Mouse (Mus musculus): ENCODE results near the gene Tal1.

The Tal1 gene

DNA sequence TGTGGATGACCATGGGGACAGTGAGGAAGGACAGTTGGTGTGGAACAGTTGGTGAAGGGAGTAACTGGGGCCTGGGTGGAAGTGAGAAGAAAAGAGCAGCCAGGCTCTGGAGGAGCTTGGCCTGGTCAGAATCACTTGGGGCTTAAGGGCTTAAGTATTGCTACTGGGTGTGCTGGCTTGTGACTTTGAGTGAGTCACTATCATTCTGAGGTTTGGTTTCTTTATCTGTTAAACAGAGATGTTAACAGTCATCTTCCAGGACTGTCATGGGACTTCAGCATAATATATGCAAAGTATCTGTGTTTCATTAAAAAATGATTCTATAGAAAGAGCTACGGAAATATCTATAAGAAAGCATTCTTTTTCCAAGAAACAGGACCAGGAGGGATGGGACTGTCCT lies 18.6 kb downstream of the Tal1 start:
- no peak for DNase-seq

DNA sequence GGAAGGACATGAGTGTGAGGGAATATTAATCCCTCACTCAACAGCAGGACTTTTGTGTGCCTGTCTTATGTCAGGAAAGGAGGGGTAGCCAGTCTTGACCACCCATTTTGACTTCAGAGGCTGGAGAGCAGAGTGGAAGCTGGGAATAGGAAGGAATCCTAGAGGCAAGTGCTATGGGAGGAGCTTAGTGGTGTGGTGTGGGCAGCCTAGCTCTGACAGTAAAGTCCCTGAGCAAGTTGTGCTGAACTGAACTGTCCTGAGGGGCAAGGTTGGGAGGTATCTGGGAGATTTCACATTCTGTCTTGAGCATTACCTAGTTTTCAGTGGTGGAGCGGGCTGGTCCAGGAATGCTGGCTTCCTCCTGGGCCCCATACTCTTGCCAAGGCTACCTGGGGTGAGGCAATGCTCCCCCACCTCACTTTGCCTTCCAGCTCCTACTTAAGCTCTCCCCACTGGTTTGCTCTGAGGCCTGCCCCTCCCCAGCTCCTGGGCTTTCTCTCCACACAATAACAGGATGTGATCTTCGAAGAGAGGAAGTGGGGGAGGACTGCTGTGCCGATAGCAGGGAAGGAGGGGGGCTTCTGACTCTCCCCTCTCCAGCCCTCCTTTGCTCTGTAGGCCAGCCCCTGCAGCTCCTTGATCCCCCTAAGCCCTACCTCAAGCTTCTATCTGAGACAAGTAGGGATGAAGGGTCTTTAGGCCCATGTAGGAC lies 19.1 kb downstream of the Tal1 start:
- no peak for DNase-seq

DNA sequence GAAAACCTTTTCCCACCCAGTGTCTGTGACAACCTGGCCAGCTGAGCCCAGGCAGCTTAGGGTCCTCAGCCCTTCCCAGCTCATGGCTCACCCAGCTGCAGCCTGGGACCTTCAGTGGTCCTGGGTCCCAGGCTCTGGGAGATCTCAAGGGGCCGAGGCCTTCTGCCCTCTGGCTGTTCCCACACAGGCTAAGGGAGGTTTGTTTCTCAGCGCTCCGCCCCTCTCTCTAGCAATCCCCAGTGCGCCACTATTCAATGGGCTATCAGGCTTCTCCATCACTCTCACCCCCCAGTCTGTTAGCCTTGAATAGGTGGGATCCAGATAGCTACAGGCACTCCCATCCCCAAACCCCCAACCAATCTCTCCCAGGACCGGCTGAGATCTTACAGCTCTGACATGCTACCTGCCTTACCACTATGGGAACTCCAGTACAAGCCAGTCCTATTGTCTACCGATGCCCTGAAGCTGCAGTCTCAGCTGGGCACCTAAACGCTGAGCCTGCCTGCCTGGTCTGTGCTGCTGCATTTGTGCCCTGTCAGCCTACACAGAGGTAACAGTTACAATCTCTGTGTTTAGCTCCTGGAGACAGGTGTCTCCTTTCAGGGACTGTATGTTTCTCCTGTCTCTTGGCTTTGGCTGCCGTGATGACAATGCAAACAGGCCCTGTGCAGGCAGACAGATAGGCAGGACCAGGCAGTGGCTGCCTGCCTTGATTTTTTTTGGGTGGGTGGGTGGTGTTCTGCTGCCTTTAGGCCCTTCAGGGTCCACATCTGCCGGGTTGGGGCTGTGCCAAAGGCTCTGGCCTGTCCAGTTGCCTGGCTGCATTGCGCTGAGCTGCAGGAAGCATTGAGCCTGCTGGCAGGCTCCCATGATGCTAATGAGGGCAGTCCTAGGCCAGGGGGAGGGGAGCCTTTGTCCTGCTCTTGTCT lies 22.9 kb downstream of the Tal1 start:
- peak in 1 of 2 experiments; percentile 40 for DNase-seq

DNA sequence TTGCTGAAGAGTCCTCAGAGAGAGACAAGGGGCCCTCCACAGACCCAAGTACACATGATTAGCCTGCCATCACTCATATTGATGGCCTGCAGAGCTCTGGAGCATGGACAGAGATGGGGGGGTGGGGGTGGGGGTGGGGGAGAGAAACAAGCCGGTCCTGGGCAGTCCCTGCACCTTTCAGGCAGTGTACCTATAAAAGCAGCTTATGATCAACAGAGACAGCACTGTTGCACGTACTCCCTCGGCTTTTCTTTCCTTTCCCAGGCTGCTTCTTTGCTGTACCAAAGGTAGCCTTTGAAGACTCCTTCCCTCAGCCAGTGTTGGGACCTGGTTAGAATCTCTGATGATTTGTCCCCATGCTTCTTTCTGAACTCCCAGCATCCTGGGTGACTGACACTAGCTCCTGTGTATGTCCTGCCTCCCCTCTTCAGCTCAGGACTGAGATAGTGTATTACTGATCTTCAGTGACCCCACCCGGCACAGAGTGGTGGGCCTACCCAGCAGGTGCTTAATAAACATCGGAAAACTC lies 23.7 kb downstream of the Tal1 start:
- DNase-seq = no peak

DNA sequence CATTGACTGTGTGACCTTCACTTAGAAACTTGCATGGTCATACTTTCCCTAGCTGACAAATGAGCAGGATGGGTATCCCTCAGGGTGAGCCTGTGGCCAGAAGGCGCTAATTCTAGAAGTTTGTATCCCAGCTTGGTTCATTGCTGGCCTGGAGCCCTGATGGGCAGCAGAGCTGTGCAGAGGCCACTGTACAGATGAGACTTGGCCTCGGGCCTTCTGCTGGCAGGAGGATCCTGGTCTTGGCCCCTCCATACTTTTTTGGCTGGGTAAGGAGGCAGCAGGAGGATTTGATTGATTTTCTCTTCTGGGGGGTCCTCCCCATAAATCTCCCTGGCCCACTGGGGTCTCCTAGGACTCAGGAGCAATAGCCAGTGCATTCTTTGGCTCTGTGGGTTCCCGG lies 26.8 kb downstream of the Tal1 start:
- DNase-seq = no peak

DNA sequence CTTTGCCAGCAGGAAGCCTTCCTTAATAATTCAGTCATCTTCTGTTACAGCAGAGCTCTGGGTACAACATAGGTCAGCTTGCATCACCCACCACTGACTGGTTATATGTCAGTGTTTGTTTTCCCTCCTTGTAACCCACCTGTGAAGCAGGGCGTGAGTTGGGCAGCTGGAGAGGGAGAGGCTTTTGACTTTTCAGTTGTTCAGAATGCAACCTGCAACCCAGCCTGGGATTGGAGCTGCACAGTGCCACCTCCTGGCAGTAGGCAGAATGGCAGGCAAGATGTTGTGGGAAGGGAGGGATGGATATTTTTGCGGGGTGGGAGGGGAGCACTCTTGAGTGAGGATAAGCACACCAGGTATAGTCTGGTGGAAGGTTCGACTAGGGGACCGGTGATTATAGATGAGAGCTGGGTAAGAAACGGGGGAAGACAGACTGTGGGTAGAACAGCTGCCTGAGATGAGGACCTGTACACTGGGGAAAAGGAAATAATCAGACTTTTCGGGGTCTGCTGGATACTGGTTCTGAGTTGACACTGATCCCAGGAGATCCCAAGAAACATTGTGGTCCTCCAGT lies 29.4 kb downstream of the Tal1 start:
- DNase-seq = peak; percentile 54 to 73

DNA sequence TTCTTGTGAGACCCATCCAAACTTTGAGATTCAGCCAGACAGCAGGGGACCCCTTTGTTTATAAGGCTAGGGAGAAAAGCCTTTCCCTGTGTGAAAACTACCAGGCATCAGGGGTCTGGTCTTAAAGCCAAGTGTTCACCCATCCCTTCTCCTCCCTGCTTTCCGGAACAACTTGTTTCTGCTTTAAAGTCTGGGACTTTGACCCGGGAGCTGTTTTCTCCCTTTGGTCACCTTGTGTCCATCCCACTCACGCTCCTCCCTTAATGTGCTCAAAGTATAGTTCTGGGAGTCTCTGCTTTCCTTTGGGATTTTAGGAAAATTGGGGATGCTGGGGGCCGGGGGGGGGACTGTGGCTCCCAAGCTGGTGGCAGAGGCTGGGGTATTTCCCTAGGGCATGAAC lies 30.0 kb downstream of the Tal1 start:
- peak; percentile 51 to 56 for DNase-seq

DNA sequence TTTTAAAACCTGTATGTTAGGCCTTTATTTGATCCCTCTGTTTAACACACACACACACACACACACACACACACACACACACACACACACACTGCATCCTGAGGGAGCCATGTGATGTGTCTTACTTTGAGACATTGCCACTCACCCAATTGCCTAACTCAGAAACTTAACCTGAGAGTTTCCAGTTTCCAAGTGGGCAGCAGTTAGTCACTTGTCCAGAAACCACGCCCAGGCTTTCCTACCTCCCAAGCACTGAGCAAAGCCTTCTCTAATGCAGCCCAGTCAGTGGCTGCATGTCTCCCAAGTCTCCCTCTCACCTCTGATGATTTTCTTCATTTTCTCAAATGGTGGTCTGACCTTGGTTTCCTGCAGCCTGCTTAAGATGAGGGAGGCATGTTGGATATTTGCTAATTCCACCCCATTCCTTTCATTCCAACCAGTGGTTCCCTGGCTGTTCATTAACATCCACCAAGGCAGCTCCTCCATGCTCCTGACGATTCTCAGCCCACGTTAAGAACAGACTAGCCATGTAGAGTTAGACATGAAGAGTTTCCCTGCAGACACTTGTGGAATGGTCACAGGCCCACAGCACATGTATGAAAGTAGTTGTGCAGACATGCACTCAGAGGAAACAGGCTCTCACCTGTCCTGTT lies 30.7 kb downstream of the Tal1 start:
- DNase-seq = peak; percentile 71 to 81

DNA sequence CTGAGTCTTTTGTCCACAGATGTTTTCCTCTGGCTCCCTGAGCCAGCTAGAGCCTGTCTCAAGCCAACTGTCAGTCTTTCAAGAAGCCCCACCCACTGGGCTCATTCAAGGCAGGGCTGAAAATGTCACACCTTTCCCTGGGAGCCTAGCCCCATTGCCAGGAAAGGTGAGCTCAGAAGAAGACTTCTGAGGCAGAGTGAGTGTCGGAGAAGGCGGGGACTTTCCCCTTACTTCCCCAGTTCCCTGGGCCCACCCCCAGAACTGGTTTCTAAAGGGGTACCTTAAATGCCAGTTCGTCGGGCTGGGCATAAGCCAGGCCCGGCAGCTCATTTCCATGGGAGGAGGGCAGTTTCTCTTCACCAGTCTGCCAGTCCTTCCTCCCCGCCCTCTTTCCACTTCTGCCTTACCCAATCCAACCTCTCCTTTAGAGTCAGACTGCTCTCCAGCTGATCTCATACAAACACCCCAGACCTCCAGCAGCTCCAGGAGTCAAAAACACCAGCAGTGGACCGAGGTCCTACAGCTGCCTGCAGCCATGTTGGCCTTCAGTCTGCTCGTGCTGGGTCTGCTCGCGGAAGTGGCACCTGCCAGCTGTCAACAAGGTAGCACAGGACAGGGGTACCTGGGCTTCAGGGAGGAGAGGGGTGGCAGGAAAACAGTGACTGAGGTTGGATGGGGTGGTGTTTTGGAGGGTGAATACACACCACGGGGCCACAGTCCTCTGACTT lies 32.5 kb downstream of the Tal1 start, which contains the start of gene Pdzk1ip1:
Gene Pdzk1ip1, plus strand, starts transcription at position 98 of the 728 bp plus-strand sequence.
- peak; percentile 89 to 91 for DNase-seq

DNA sequence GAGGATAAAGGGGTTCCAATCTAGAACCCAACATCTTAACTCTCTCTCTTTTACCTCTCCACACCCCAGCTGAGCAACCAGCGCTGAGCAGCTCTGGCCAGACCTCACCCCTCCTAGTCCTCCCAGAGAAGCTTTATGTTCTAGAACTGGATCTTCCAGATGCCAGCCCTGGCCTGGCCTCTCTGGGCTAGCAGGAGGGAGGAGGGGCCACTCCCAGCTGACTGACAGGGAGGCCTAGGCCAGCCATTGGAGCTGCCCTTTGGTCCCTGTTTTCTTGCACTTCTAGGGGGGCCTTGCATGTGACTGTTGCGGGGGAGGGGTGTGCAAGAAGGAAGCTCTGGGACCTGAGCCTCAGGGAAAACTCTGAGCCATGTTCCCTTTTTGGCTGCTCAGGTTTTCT lies 34.4 kb downstream of the Tal1 start:
- peak; percentile 85 to 88 for DNase-seq

DNA sequence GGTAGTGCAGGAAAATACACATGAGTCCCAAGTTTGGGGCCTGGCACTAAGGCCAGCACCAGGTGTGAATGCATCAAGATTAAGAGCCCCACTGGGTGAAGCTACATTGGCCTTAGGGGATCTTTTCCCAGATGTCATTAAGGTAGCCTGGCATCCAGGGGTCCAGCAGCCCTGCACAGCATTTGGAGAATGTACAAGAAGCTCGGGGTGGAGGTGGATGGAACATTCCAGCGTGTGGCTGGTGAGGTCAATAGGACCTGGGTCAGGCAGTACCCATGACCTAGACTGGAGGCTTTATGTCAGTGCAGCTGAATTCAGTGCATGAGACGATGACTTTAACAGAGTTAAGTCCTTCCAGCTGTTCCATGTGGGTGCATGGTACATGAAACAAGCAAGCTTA lies 35.6 kb downstream of the Tal1 start:
- DNase-seq = peak in 1 of 2 experiments; percentile 21

DNA sequence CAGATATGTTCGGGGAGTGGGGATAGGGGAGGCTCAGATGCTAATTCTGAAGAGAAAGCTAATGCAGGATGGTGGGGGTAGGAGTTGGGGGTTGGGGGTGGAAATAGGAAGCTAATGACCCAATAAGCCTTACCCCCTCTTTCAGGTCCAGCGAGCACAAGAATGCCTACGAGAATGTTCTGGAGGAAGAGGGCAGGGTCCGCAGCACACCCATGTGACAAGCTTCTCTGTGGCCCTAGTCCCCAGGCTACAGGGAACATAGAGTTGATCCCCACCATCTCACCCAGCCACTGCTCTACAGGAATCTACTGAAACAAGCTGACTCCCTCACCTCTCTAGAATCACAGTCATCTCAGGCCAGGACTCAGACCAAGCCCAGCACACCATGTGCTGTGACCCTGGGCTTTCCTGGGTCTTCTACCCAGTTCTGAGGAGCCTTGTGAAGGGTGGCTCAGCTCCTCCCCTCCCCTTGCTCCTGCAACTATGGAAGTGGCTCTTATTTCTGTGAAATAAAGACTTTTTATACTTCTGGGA lies 37.2 kb downstream of the Tal1 start:
- peak; percentile 77 to 79 for DNase-seq

DNA sequence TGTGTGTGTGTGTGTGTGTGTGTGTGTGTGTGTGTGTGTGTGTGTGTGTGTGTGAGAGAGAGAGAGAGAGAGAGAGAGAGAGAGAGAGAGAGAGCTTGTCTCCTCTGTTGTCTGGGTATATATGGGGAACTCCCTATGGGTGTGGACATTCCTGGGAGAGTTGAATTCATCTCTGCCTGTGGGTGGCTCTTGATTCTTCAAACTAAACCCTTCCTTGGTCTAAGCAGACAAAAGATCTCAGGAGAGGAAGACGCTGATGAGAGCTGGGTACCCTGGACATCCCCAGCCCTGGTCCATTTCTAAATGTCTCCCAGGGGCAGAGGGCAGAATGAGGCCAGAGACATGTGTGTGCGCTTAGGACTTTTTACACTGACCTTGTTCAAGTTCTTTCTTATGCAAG lies 37.8 kb downstream of the Tal1 start:
- no peak for DNase-seq

DNA sequence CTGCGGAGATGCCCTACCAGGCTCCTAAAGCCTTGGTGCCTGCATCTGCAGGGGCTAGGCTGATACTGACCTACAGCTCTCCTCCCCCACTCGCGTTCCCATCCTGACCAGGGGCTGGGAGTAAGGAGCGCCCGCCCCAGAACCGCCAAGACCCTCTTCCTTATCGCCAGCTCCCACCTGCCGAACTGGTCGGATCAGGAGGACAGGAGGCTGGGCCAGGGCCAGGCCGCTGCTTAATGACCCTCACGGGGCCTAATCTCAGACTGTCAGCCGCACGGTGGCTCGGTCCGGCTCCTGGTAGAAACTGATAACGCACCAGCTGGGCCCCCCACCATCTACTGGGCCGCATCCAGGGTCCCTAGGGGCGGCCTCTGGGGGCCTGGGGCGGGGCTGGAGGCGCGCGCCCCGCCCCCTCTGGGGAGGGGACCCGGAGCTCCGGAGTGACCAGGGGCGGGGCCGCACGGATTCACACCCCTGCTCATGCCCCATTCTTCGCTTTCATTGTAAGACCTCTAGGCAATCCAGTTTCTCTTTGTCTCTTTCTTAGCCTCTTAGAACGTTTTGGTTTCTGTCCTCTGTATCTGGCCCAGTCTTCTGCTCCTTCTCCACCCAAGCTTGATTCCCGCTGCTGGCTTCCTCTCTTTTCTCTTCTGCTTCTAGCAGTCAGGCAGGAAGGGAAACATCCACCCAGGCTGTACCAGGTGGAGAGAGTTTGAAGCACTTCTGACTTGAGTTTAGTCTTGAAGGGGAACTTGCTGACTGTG lies 39.6 kb downstream of the Tal1 start:
- DNase-seq = peak; percentile 62 to 68

DNA sequence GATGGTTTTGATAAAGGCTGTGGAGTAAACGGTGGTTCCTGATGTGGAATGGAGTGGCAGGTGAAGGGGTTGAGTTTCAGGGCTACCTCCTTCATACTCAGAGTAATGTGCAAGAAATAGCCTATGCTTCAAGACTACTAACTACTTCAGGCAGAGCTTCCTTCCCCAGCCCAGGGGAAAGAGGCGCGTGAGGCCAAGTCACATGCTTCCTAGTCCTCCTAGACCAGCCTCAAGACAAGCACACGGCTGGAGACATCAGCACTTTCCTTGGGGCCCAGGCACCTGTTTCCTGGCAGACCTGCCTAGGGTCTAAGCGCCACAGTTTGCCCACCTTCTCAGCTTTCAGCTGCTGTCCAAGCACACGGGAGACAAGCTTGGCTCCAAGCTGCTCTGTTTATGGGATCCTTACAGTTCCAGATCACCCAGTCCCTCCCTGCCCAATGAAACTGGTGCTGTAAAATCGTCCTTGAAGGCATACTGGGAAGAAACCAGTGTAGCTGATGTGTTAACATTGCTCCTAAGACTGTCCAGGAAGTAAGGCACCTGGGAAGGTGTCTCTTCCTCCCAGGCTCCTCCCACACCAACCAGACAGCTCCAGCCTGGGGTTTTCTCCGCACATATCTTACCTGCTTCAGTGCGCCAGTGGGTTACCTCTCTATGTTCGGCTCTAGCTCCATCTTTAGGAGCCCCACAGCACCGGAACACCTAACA lies 40.4 kb downstream of the Tal1 start:
- DNase-seq = peak; percentile 51 to 60

DNA sequence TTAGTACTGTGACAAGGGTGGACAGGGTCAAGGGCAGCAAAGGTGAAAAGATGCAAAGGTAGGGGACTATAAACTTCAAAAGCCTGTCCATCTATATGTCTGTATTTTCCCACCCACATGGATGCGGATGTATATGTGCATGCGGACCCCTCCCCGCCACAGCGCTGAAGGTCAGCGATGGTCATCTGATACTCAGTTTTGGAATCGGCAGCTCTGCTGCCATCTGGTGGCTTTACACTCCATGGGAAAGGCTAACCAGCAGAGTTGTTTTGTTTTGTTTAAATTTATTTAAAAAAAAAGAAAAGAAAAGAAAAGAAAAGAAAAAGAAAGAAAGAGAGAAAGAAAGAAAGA lies 40.9 kb downstream of the Tal1 start:
- peak in 1 of 2 experiments; percentile 62 for DNase-seq

DNA sequence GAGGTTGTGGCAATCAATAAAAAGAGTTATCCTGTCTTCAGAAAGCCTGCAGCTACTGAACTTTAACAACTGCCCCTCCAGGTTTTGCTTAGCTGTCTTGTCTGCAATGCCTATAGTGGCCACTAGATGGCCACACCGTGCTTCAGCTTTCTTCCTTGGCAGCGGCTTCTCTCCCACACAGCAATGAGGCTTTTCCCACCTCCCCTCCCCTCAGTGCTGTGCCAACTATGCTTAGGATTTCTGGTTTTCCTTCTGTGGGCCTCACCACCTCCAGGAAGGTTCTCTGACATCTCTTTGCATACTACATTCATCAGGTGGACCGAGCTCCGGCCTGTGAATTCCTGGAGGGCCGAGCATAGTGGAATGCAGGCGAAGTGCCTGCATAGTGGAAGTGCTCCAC lies 45.5 kb downstream of the Tal1 start:
- peak; percentile 43 to 66 for DNase-seq

DNA sequence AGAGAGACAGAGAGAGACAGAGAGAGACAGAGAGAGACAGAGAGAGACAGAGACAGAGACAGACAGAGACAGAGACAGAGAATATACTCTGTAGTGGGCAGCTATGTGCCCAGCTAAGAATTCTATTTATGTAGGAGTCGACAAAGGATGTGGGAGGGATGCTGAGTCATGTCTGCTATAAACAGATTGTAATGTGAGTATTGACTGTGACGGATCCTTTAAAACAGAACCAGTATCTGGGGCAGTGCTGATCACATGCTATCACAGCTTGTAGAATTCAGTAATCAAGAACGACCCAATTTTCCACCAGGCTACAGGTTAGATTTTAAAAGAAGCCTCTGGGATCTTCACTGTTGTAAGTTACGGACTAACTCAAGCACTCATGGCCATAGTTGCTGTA lies 47.3 kb downstream of the Tal1 start:
- no peak for DNase-seq

DNA sequence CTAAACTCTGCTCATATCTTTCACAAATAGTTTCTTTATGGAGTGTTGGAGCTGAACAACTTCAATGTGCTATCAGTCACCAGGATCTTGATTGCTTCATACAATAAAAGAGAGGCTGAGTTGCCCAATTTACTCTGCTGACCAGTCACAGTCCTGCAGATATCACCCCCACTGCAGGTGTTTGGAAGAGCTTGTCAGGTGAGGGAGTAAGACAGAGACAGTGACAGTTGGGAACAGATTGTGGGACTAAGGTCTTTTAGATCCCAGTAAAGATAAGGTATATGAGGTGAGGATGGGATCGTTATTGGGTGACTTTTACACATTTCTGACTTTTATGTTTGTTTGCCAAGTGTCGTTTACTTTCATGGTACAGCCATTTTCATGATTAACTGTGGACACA lies 54.9 kb downstream of the Tal1 start:
- no peak for DNase-seq

DNA sequence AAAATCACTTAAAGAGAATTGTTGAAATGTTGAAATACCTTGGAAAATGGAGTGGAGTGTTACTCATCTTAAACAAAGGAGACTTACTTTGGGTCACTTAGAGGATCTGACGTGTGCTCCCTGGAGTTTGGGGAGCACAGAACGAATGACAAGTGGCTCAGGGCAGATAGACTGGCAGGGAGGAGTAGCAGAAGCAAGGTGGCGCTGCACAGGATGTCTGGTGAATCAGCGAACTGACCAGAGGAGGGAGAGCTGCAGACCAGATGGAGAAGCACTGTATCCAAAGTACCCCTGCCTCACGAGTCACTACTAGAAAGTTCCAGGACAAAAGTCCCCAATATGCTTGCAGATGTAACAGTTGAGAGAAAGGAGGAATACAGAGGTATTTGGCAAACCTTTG lies 57.0 kb downstream of the Tal1 start:
- DNase-seq = no peak

DNA sequence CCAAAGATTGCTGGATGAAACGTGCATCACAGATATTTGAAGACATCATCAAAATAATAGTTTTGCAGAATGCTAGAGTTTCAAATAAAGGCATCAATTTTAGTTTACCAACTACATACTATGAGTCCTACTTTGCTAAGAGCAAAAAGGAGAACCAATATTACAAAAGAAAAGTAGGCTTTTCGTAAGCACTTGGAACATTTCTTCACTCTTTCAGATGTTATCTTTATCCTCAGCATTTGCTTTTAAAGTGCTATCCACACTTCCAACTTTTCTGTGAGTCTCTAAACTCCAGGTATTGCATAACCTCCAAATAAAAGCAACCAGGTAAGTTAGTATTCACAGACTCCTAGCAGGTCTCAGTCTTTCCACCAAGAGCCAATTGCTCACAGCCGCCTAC lies 63.4 kb downstream of the Tal1 start:
- no peak for DNase-seq

Data from kidney, adult 8-10 months (tissue).